Mouse (Mus musculus): ENCODE results near the gene Yaf2. TPM values are rescaled to one million over a fixed set of nuclear protein-coding genes. Genes with fewer than 3 reads are reported as not detected.
A peak's percentile ranks its signal among the peaks of the same experiment; 100 is the strongest.
"Not testable (repeated sequence)": the region's sequence is repeated elsewhere in the genome, so short reads cannot be mapped to it uniquely, and the experiment has no call there.

The Yaf2 gene
- 100 to 1,000 TPM in 2 of 4 experiments, 10 to 100 TPM in 2; 87.5 to 106 (median 98.1) TPM for total RNA-seq (2022)

GRCm38 (mm10) chr15:93336925-93337761, at the start of gene Yaf2:
Gene Yaf2, minus strand, starts transcription at chr15:93336935.
- peak; percentile 60 to 81 for DNase-seq (ENCODE audit: low spot score in 2 of 2)

- no peak for DNase-seq (ENCODE audit: low spot score in 2 of 2)
Measured at GRCm38 (mm10) chr15:93381337-93381736, 44.6 kb upstream of the Yaf2 start.

- DNase-seq (ENCODE audit: low spot score in 2 of 2) = no peak
Measured at GRCm38 (mm10) chr15:93379177-93379576, 42.4 kb upstream of the Yaf2 start.

GRCm38 (mm10) chr15:93375696-93376095, 39.0 kb upstream of the Yaf2 start:
- no peak for DNase-seq (ENCODE audit: low spot score in 2 of 2)

GRCm38 (mm10) chr15:93372525-93373119, 35.9 kb upstream of the Yaf2 start:
- DNase-seq (ENCODE audit: low spot score in 2 of 2) = not testable (repeated sequence)

- no peak for DNase-seq (ENCODE audit: low spot score in 2 of 2)
Measured at GRCm38 (mm10) chr15:93371838-93372237, 35.1 kb upstream of the Yaf2 start.

- DNase-seq (ENCODE audit: low spot score in 2 of 2) = no peak
Measured at GRCm38 (mm10) chr15:93368558-93368957, 31.8 kb upstream of the Yaf2 start.

GRCm38 (mm10) chr15:93365561-93365960, 28.8 kb upstream of the Yaf2 start:
- no peak for DNase-seq (ENCODE audit: low spot score in 2 of 2)

- DNase-seq (ENCODE audit: low spot score in 2 of 2) = no peak
Measured at GRCm38 (mm10) chr15:93358346-93359095, 21.8 kb upstream of the Yaf2 start.

- DNase-seq (ENCODE audit: low spot score in 2 of 2) = no peak
Measured at GRCm38 (mm10) chr15:93340630-93341379, 4.1 kb upstream of the Yaf2 start.

- no peak for DNase-seq (ENCODE audit: low spot score in 2 of 2)
Measured at GRCm38 (mm10) chr15:93336658-93336924, 144 bp downstream of the Yaf2 start.

GRCm38 (mm10) chr15:93335821-93336657, 696 bp downstream of the Yaf2 start:
- DNase-seq (ENCODE audit: low spot score in 2 of 2) = peak; percentile 25 to 30

- no peak for DNase-seq (ENCODE audit: low spot score in 2 of 2)
Measured at GRCm38 (mm10) chr15:93331256-93331655, 5.5 kb downstream of the Yaf2 start.

GRCm38 (mm10) chr15:93327235-93327634, 9.5 kb downstream of the Yaf2 start:
- no peak for DNase-seq (ENCODE audit: low spot score in 2 of 2)

GRCm38 (mm10) chr15:93326651-93327050, 10.1 kb downstream of the Yaf2 start:
- no peak for DNase-seq (ENCODE audit: low spot score in 2 of 2)

- DNase-seq (ENCODE audit: low spot score in 2 of 2) = no peak
Measured at GRCm38 (mm10) chr15:93325360-93325759, 11.4 kb downstream of the Yaf2 start.

GRCm38 (mm10) chr15:93318781-93319180, 18.0 kb downstream of the Yaf2 start:
- DNase-seq (ENCODE audit: low spot score in 2 of 2) = no peak

GRCm38 (mm10) chr15:93310304-93310703, 26.4 kb downstream of the Yaf2 start:
- not testable (repeated sequence) for DNase-seq (ENCODE audit: low spot score in 2 of 2)

GRCm38 (mm10) chr15:93298197-93298596, 38.5 kb downstream of the Yaf2 start:
- DNase-seq (ENCODE audit: low spot score in 2 of 2) = no peak

GRCm38 (mm10) chr15:93294483-93294882, 42.3 kb downstream of the Yaf2 start:
- no peak for DNase-seq (ENCODE audit: low spot score in 2 of 2)

- DNase-seq (ENCODE audit: low spot score in 2 of 2) = no peak
Measured at GRCm38 (mm10) chr15:93288321-93288720, 48.4 kb downstream of the Yaf2 start.

Data from left cerebral cortex, adult 8-10 months (tissue).